Mouse (Mus musculus): ENCODE results near the gene Npm3.

The Npm3 gene

DNA sequence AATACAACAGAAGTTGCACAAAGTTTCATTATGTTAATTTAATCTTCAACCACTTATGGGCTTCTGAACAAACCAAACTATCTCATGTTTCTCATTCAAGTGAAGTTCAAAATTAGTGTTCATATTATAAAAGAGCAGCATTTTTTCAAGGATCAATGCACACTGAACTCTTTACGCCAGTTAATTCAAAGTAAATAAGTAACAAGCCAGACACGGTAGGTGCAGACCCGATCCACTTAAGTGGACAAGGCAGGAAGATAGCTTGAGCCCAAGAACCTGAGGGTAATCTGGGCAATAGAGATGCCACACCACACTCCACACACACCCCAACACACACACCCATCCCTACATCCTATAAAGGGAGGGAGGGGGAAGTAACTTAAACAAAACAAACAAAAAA lies 4.2 kb upstream of the Npm3 start:
- no peak for DNase-seq (ENCODE audit: low spot score)

DNA sequence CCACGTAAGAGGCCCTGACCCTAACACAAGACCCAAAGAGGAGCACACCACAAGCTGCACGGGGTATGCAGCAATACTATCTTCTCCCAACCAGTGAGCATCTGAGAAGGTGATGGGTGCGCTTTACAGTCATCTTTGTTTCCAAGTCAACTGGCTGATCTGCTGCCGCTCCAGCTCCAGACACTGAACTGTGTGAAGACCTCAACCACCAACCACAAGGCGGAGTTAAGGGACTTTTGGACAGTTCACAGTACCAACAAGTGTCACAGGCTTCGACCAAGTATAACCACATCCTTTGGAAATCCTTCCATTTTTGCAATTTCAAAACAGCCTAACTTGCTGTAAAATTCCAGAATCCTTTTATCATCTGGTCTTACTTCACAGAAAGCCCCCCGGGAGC lies 2.5 kb upstream of the Npm3 start:
- no peak for DNase-seq (ENCODE audit: low spot score)

DNA sequence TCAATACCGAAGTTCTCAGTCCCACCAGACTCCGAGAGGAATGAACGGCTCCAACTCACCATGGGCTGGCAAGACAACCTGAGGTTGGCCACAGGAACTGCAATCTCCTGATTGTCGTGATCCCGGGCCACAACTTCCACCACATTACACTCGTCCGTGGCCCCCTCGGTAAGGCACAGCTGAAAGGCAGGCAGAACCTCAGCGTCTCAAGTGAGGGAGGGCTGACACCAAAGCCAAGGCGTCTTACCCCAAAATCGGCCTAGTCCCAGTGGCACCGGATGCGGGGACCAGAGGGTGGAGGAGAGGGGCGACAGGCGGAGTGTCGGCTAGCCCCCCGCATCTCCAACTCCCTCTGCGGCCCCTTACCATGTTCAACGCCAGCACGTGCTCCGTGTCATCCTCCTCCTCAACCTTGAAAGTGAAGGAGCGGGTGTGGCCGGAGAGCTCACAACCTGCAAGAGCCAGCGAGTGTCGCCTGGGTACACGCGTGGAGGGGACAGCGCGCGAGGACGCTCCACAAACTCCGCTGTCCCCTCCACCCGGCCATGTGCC lies 624 bp downstream of the Npm3 start:
- no peak for DNase-seq (ENCODE audit: low spot score)

DNA sequence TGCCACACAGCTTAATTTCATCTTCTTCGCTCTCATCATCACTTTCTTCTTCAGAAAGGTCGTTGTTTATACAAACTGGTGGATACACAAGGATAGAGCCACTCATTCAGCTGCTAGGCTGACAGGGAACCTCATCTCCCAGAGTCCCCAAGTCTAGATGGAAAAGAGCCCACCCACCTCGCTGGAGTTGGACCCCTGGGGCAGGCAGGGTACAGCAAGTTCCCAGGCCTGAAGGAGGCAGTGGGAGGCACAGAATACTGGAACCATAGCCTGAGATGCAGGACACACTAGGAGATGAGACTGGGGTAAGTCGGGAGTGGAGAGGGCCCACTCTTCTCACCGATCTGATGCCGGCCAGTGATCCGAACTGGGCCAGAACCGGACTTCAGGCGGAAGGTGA lies 1.2 kb downstream of the Npm3 start:
- DNase-seq (ENCODE audit: low spot score) = no peak

DNA sequence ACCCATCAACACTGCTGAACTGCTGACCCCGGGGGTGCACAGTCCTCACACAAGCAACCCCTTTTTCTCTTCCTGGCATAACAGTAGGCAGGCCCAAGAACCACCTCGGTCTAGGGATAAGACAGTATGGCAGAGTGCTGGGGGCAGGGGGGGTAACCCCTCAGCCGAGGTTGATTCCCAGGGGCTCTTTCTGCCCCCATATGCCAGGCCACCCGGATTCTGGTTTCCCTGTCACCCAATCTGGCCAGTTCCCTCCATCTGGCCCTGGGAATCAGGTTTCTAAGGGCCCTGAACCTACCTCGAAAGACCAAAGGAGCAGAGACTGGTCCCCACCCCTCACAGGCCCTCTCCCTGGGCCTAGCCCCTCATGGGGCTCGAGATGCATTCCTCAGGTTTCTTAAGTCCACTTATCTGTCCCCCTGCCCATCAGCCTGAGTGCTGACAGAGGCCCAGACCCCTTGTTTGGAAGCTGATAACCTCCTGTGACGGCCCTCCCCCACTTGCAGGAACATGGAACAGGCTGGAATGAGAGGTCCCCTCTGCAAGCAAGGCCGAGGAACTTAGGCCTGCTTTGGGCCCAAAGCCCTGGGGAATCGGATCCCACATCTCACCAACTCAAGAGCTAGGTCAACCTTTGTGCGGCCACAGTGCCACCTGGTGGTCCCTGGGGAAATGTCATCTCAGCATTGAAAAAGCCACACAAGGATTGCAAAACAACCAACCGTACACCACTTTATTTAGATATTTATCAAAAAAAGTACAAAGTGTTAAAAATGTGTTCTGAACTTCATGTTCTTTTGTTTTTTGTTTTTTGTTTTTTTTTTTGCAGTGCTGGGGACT lies 2.1 kb downstream of the Npm3 start:
- peak; percentile 91 for DNase-seq (ENCODE audit: low spot score)

DNA sequence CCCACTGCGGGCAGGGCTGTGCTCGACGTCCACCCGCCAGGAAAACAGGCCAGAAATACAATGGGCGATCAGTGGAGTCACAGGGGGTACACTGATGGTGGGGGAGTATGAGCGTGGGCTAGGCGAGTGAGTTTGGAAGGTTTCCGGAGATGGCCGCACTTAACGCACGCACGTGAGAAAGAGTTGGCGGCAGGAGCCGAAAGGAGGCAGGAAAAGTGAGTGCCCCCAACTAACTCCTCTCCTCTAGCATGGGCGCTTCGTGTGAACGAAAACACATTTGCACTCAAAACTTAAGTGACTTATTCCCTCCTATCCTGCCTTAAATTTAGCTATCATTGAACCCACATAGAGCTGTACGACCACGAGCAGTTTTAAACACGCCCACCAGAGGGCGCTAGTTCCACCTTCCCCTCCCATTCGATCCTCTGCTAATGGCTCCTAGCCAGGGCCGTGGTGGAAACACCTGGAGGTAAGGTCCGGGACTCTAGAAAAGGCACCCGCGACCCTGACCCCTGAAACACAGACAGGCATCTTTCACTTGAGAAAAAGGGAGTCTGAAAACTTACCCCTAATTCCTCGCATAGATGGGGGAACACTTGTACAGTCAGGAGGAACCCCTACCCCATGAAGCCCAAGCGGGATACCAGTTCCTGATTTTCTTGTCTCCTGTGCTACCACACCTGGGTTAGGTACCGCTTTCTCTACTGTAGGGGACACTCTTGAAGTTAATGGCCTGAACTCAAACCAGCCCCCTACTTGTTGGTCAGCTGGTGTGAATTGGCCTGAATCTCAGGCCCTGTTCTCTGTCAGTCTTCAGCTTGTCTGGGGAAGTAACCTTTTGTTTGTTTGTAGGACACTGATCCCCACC lies 3.0 kb downstream of the Npm3 start:
- peak; percentile 78 for DNase-seq (ENCODE audit: low spot score)

DNA sequence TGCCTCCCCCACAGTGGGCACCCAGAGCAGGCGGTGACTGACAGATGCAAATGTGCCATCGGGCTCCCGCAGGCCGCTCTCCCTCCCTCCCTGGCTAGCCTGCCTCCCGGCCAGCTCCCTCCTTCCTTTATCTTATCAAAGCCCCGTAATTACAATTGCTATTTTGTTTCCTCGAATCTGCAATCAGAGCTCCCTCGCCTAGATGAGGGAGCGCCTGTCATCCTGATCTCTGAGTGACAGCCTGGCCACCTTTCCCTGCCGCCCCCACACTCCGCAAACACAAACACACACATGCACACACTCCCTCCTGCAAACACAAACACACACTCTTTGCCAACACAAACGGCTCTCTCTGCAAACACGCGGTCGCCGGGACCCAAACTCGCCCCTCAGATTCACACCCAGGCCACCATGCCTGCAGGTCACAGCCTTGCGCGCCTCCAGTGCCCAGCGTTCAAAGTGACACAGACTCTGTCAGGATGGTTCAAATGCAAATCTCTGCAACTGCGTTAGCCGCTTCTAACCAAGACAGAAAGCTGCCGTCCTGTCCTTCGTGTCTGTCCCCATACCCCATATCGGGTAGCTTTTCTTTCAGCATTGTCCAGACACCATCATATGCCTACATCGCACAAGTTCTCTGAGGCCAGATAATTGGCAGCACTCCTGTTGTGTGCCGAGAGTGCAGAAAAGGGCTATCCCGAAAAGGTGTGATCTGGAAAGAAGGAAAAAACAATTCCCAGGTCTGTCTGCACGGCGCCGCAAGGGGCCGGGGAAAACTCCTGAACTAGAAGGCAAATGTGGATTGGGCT lies 3.8 kb downstream of the Npm3 start:
- DNase-seq (ENCODE audit: low spot score) = no peak

DNA sequence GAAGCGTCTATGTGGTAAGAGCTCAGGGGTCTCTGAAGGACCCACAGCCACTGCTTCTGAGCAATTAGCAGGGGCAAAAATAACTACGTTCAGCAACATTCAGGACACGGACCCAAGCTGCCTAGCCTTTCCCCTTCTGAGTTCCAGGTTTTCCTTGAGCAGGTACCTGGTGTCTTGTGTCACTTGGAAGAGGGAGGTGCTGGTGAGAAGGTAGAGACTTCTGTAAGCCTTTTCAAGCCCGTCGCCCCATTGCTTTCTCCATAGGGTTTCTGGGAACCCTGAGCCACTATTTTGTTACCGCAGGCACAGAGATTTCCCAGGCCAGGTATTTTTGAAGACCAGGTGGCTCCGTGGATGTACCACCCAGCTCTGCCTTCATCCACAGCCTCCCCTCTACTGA lies 5.8 kb downstream of the Npm3 start:
- no peak for DNase-seq (ENCODE audit: low spot score)

DNA sequence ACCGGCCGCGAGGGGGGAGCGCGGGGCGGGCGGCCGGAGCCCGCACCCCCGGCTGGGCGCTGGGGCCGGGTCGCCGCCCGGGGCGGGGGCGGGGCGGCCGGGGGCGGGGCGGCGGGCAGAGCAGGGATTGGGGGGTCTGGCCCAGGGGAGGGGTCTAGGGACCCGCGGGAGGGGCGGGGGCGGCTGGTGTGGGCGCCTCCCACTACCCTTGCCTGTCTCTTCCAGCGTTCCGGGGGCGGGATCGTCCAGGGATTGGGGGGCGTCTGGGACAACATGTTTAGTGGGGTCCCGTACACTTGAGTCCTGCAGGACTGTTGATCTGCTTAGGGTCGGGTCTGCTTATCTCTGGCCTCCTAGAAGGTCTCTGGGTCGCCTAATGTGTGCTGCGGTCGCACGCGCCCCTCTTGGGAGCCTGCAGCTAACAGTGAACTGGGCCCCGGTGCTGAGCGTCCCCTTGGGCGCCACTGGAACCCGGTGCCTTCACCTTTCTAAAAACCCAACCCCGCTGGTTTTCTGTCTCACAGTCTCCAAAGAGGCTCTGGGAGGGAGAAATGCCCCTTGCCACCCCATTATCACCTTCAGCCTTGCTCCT lies 6.3 kb downstream of the Npm3 start:
- no peak for DNase-seq (ENCODE audit: low spot score)

DNA sequence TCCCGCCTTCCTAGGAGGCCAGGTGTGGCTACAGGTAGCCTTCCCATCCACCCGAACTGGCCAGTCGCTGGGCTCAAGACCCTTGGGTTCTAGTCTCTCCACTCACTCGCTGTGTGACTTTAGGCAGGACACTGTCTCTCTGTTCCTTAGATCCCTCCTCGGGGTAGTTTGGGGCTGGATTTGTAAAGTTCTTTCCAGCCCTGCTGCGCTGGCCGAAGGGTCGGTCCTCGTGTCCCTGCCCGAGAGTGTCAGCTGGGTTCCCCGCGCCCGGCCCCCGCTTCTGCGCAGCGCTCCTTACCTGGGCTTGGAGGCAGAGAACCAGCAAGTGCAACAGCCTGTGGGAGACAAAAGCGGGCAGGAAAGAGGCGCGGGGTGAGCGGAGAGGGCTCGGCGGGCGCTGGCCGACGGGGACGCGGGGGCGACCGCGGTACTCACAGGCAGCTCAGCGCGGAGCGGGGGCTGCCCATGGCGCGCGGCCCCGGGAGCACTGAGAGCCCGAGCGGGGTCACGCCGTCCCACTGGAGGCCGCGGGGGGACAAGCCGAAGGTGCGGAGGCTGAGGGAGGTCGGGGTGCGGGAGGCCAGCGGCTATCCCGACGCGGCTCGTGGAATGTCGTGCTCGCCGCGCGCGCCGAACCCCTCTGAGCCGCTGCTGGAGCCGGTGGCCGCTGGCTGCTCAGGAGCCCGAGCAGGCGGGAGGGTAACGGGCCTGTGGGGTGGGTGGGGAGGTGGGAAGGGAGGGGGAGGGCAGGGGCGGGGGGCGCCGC lies 7.0 kb downstream of the Npm3 start, which contains the start of gene Fgf8:
Gene Fgf8 (minus strand): TSS at position 698 of the 766 bp plus-strand sequence.
- DNase-seq (ENCODE audit: low spot score) = no peak

DNA sequence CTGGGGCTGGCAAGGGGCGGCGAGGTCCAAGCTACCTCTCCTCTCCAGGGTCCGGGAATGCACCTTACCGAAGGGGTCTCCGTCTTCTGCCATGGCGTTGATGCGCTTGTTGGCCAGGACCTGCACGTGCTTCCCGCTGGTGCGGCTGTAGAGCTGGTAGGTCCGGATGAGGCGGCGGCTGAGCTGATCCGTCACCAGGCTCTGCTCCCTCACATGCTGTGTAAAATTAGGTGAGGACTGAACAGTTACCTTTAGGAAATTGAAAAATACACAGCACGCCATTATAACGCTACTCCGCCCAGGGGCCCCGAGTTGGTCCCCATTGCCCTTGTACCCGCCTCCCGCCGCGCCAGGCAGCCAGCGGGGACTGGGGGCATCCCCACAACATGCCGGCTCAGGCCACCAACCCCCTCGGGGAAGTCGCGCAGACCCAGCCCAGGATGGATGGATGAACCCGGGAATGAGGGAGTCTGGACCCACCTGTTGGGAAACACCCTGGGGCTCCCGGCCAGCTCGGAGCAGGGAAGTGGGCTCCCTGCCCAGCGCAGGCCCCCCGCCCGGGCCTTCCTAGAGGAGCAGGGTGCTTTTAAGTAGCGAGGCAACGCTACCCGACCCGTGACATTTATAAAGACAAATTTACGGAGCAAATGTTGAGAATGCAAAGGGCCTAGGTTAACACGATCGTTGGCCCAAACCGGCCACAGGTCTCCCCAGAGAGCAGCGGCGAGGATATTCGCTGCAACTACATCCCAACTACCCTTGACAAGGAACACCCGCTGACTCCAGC lies 7.8 kb downstream of the Npm3 start:
- DNase-seq (ENCODE audit: low spot score) = no peak

DNA sequence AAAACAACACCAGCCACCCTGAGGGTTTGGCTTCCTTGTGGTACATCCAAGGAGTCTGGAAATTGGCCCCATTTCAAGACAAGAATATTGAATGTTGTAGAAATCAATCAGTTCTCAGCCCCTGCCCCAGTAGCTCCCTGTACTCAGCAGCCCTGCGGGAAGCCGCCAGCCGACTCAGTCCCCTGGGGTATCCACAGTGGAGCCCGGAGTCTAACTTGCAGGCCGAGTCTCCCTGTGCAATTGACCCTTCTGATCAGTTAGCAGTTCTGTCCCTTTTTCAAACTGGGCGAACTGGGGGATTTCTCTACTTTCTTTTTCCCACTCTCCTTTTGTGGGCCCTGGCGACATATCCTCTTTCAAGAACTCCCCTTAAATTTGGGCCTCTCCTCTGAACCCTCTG lies 8.6 kb downstream of the Npm3 start:
- DNase-seq (ENCODE audit: low spot score) = no peak

DNA sequence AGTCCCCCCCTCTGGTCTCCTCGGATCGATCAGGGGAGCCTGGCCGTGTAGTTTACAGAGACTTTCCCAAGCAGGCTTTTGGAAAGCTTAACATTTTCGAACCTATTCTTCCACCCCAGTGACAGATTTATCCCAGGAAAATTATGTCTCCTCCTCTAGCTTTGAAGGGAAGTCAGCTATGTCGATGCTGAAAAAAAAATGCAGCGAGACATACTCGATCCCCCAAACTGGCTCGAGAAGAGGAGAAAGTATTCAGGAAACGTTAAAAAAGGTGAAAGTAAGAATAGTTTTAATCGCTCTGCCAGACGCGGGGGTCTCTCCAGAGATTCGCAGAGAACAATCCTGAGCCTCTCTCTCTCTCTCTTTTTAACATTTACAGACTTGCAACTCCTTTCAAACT lies 9.2 kb downstream of the Npm3 start:
- DNase-seq (ENCODE audit: low spot score) = no peak

DNA sequence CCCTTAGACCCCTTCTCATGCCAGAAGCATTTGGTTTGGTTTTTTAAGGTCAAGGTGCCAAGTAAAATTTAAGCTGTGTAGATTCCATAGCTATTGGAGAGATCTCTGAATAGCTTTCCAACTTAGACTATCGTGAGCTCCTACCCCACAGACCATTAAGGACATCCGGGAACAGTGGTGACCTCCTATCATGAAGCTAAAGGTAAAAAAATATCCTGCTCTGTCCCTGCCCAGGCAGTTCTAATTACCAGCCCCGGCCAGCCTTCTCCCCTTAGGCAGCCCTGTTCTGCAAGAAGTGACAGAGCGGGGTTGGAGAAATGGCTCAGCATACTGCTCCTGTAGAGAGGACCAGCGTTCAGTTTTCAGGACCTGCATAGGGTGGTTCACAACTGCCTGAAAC lies 10.9 kb downstream of the Npm3 start:
- DNase-seq (ENCODE audit: low spot score) = no peak

DNA sequence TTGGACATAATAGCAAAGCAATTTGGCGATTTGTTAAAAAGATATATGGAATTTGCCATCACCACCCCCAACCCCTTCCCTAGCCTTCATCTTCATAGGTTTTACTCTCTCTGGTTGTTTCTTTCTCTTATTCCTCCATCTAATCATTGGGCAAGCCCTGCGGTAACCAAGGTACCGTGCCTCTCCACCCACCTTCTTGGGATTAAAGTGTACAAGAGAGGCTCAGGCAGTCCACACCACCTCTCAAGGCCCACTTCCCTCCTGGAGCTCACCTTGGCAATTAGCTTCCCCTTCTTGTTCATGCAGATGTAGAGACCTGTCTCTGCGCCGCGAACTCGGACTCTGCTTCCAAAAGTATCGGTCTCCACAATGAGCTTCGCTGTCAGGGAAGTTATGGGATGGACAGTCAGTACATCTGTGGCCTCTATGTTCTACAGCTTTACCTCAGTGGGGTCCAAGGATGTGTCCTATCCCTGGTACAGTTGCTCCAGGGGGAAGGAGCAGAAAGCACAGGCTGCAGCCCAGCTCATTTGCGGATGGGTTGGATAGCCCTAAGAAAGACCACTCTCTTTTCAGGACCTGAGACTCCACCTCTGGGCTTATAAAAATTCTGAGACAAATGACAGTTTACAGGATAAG lies 11.4 kb downstream of the Npm3 start:
- DNase-seq (ENCODE audit: low spot score) = no peak

DNA sequence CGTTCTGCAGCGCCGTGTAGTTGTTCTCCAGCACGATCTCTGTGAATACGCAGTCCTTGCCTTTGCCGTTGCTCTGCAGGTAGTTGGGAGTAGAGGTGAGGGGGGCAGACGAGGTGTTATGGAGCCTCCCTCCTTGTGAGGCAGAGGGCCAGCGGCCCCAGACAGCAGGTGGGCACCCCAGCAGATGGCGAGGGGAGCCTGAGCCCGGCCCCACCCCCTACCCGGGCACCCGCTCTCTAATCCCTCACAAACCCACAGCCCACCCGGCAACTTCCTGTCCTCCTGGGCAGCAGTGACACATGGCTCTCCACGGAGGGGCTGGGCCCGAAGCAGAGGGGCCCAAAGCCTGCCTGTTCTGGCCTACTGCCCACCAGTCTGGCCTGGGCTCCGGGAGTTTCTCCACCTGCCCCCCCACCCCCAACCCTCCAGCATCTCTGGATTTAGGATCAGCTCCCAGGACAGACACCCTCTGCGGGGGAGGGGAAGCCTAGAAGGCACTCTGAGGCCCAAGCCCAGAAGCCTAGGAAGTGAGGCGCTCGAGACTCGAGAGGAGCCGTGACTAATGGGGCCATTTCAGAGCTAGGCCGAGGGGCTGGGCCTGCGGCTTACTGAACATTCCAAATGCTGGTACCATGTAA lies 12.1 kb downstream of the Npm3 start:
- no peak for DNase-seq (ENCODE audit: low spot score)

DNA sequence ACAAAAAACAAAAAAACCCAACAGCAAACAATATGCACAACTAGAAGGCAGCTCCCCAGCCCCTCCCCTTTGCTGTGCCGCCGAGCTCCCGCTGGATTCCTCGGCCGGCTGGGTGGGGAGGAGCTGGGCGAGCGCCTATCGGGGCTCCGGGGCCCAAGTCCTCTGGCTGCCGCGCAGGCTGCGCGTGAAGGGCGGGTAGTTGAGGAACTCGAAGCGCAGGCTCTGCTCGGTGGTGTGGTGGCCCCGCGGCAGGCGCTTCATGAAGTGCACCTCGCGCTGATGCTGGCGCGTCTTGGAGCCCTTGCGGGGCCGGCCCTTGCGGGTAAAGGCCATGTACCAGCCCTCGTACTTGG lies 12.6 kb downstream of the Npm3 start:
- no peak for DNase-seq (ENCODE audit: low spot score)

DNA sequence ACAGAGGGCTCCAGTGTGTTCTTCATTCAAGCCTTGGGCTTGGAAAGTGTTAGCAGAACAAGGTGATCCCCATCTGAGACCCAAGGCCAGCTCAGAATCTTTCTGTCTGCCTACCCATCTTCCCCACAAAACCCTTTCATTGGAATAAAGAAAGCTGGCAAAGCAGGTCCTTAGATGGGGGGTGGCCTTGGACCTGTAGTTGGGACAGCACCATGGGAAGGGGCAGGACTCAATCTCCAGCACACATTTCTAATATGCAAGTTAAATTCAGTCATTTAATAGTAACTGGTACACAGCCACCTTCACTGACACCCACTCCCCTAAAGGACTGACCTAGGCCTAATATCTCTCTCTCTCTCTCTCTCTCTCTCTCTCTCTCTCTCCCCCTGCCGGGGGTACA lies 13.2 kb downstream of the Npm3 start:
- no peak for DNase-seq (ENCODE audit: low spot score)

DNA sequence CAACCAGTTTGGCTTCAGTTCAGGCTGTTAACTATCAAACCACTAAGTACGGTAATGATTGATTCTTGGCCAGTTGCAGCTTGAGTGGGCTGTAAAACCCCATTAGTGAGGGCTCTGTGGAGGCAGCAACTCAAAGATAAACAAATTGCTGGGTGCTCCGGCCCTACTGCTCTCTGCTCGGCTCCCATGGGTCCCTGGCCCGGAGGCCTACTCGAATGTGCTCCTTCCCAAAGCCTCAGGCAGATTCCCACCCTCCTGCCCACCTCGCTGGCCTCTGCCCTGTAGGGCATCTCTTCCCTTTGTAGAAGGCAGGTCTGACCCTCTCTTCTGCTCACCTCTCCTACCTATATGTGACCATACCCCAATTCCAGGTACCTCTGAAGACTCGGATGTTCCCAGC lies 14.6 kb downstream of the Npm3 start:
- no peak for DNase-seq (ENCODE audit: low spot score)
